Mouse (Mus musculus) lung, postnatal 0 days (tissue): ENCODE data around the gene Ncapd3. TPM values are rescaled to one million over a fixed set of nuclear protein-coding genes. Genes with fewer than 3 reads are reported as not detected.
A peak's percentile ranks its signal among the peaks of the same experiment; 100 is the strongest.

Source experiments
- ATAC-seq: fragments of 200-750 bp; cut with Nextera tagmentation; 2 replicates; pipeline ENCODE4 v1.8.0; 2017; ENCODE audit warnings: moderate library complexity
- DNase-seq: peaks from one replicate; pipeline ENCODE4 v3.0.0-alpha.2; 2016; ENCODE audit warnings: low spot score
- H3K27ac ChIP-seq: fragments of 300-500 bp; sonication (generic); 2 replicates; pipeline ENCODE4 v1.5.1; 2014; ENCODE audit warnings: antibody characterized with exemption, mild to moderate bottlenecking, low read length, mixed read lengths
- H3K27me3 ChIP-seq: fragments of 300-500 bp; sonication (generic); replicated peaks from 2 replicates; pipeline ENCODE4 v1.6.1; 2014; ENCODE audit warnings: low read length, mixed read lengths; ENCODE audit not compliant: insufficient read depth
- H3K36me3 ChIP-seq: fragments of 300-500 bp; sonication (generic); 2 replicates; pipeline ENCODE4 v1.6.1; 2014; ENCODE audit warnings: low read length, mixed read lengths; ENCODE audit not compliant: insufficient read depth
- H3K4me1 ChIP-seq: fragments of 300-500 bp; sonication (generic); 2 replicates; pipeline ENCODE4 v1.6.1; 2014; ENCODE audit warnings: antibody characterized with exemption, low read depth, low read length, mixed read lengths; ENCODE audit not compliant: insufficient read depth
- H3K4me2 ChIP-seq: fragments of 300-500 bp; sonication (generic); replicated peaks from 2 replicates; pipeline ENCODE4 v1.6.1; 2014; ENCODE audit warnings: low read depth, mild to moderate bottlenecking, low read length, moderate library complexity, mixed read lengths
- H3K4me3 ChIP-seq: fragments of 300-500 bp; sonication (generic); 2 replicates; pipeline ENCODE4 v1.5.1; 2014; ENCODE audit warnings: low read depth, low read length
- H3K9ac ChIP-seq: fragments of 300-500 bp; sonication (generic); replicated peaks from 2 replicates; pipeline ENCODE4 v1.6.1; 2014; ENCODE audit warnings: low read depth, mild to moderate bottlenecking
- H3K9me3 ChIP-seq: fragments of 300-500 bp; sonication (generic); 2 replicates; pipeline ENCODE4 v1.6.1; 2016; ENCODE audit warnings: low read length, mixed read lengths
- CTCF ChIP-seq: IDR thresholded peaks from 2 replicates; pipeline ENCODE4 v1.5.1; 2016; ENCODE audit warnings: antibody characterized with exemption, mild to moderate bottlenecking
- EP300 ChIP-seq: IDR thresholded peaks from 2 replicates; pipeline ENCODE4 v1.6.1; 2016; ENCODE audit warnings: antibody characterized with exemption, mild to moderate bottlenecking, control low read depth
- WGBS: fragments of 180-500 bp; shearing (Covaris S2); extraction: QIAGEN DNeasy Blood & Tissue Kit; methylation state at CpG from one replicate; pipeline ENCODE4 v1.1.7; 2014; 5-methylcytosine and 5-hydroxymethylcytosine counted together
- polyA plus RNA-seq: library from polyadenylated mRNA; unstranded; fragments of >200 nt; fragmentation: Nextera tagmentation; extraction: Ambion mirVana; gene quantifications from 2 replicates; pipeline ENCODE4 v1.2.1, GENCODE M21; 2015

Ncapd3 gene
- polyA plus RNA-seq, 1 experiment from 2014 or later: 6.3 TPM

GRCm38 (mm10) chr9:27123947-27124346, 94.0 kb downstream of the Ncapd3 start:
- WGBS: 47% methylated on average over 2 of the region's 2 CpGs
- TF ChIP-seq EP300: no peak
- no peak for TF ChIP-seq CTCF
- Histone ChIP-seq H3K36me3 (no peaks in the 10 kb centered on the region), H3K27ac (no peak overlapping the region), H3K27me3 (no peaks in the 10 kb centered on the region), H3K4me3 (no peak overlapping the region), H3K4me2 (no peak overlapping the region), H3K9ac (no peak overlapping the region), H3K9me3 (no peaks in the 10 kb centered on the region), H3K4me1 (no peaks in the 10 kb centered on the region)
- ATAC-seq (no peak), DNase-seq (no peak)

- Histone ChIP-seq H3K9me3 (no peaks in the 10 kb centered on the region), H3K4me1 (no peaks in the 10 kb centered on the region), H3K27me3 (no peaks in the 10 kb centered on the region), H3K27ac (no peak overlapping the region), H3K4me2 (no peak overlapping the region), H3K9ac (no peak overlapping the region), H3K36me3 (no peaks in the 10 kb centered on the region), H3K4me3 (no peak overlapping the region)
- no peak for TF ChIP-seq EP300
- no peak for TF ChIP-seq CTCF
- no peak for DNase-seq
- no peak for ATAC-seq
- 42% methylated on average over 6 of the region's 6 CpGs for WGBS
These were observed 95.5 kb downstream of the Ncapd3 start for GRCm38 (mm10) chr9:27125450-27125849.

- Histone ChIP-seq H3K9ac (no peak overlapping the region), H3K9me3 (no peaks in the 10 kb centered on the region), H3K27me3 (no peaks in the 10 kb centered on the region), H3K36me3 (no peaks in the 10 kb centered on the region), H3K4me2 (no peak overlapping the region), H3K27ac (no peak overlapping the region), H3K4me3 (no peak overlapping the region), H3K4me1 (no peaks in the 10 kb centered on the region)
- ATAC-seq (no peak), DNase-seq (no peak)
- peak; percentile 39 for TF ChIP-seq CTCF
- no peak for TF ChIP-seq EP300
- WGBS: 86% methylated on average over 6 of the region's 6 CpGs
These were observed 96.6 kb downstream of the Ncapd3 start for GRCm38 (mm10) chr9:27126543-27126942.

- H3K27ac ChIP-seq: no peak overlapping the region
- ATAC-seq (0 out of 2 replicates have a peak, but pooled peaks have one; percentile 21), DNase-seq (no peak)
- no peaks in the 10 kb centered on the region for H3K27me3 ChIP-seq
- H3K9me3 ChIP-seq: no peaks in the 10 kb centered on the region
- 54% methylated on average over 4 of the region's 4 CpGs for WGBS
- H3K36me3 ChIP-seq: no peaks in the 10 kb centered on the region
- no peaks in the 10 kb centered on the region for H3K4me1 ChIP-seq
- H3K4me3 ChIP-seq: no peak overlapping the region
- TF ChIP-seq EP300 (no peak), CTCF (no peak)
- H3K4me2 ChIP-seq: no peak overlapping the region
- no peak overlapping the region for H3K9ac ChIP-seq
These were observed 98.7 kb downstream of the Ncapd3 start for GRCm38 (mm10) chr9:27128629-27129028.

GRCm38 (mm10) chr9:27134410-27134809, 104.4 kb downstream of the Ncapd3 start:
- Histone ChIP-seq H3K4me3 (no peak overlapping the region), H3K9ac (no peak overlapping the region), H3K9me3 (no peaks in the 10 kb centered on the region), H3K36me3 (no peaks in the 10 kb centered on the region), H3K27ac (no peak overlapping the region), H3K27me3 (no peaks in the 10 kb centered on the region), H3K4me2 (no peak overlapping the region), H3K4me1 (no peaks in the 10 kb centered on the region)
- no peak for ATAC-seq
- DNase-seq: peak; percentile 56
- TF ChIP-seq CTCF (peak; percentile 80), EP300 (no peak)
- WGBS: 59% methylated on average over 1 of the region's 1 CpGs

GRCm38 (mm10) chr9:27135372-27135771, 105.4 kb downstream of the Ncapd3 start:
- Histone ChIP-seq H3K4me1 (no peaks in the 10 kb centered on the region), H3K36me3 (no peaks in the 10 kb centered on the region), H3K27me3 (no peaks in the 10 kb centered on the region), H3K9me3 (no peaks in the 10 kb centered on the region), H3K4me3 (no peak overlapping the region), H3K4me2 (no peak overlapping the region), H3K9ac (no peak overlapping the region), H3K27ac (no peak overlapping the region)
- no peak for TF ChIP-seq CTCF
- no peak for ATAC-seq
- WGBS: 86% methylated on average over 7 of the region's 7 CpGs
- DNase-seq: no peak

GRCm38 (mm10) chr9:27136651-27137050, 106.7 kb downstream of the Ncapd3 start:
- DNase-seq (no peak), ATAC-seq (no peak)
- Histone ChIP-seq H3K4me3 (no peak overlapping the region), H3K27me3 (no peaks in the 10 kb centered on the region), H3K9ac (no peak overlapping the region), H3K36me3 (no peaks in the 10 kb centered on the region), H3K27ac (no peak overlapping the region), H3K4me1 (no peaks in the 10 kb centered on the region), H3K4me2 (no peak overlapping the region), H3K9me3 (no peaks in the 10 kb centered on the region)
- 73% methylated on average over 8 of the region's 8 CpGs for WGBS
- TF ChIP-seq EP300 (no peak), CTCF (no peak)
